Mouse (Mus musculus) lung, embryonic 15.5 days (tissue): ENCODE data around the gene Ralgapa1. TPM values are rescaled to one million over a fixed set of nuclear protein-coding genes. Genes with fewer than 3 reads are reported as not detected.
"Not testable (repeated sequence)": the region's sequence is repeated elsewhere in the genome, so short reads cannot be mapped to it uniquely, and the experiment has no call there.

Experiments
- ATAC-seq: fragments of 200-750 bp; cut with Nextera tagmentation; 2 replicates; pipeline ENCODE4 v1.8.0; 2017; ENCODE audit warnings: moderate number of reproducible peaks, borderline replicate concordance; ENCODE audit not compliant: low FRiP score, low TSS enrichment; ENCODE audit errors: extremely low read depth
- H3K27ac ChIP-seq: fragments of 300-500 bp; sonication (generic); 2 replicates; pipeline ENCODE4 v1.5.1; 2015; ENCODE audit warnings: moderate library complexity, mild to moderate bottlenecking, inconsistent platforms
- H3K27me3 ChIP-seq: fragments of 300-500 bp; sonication (generic); 2 replicates; pipeline ENCODE4 v1.6.1; 2015; ENCODE audit warnings: inconsistent platforms
- H3K36me3 ChIP-seq: fragments of 300-500 bp; sonication (generic); 2 replicates; pipeline ENCODE4 v1.6.1; 2015; ENCODE audit warnings: inconsistent platforms
- H3K4me1 ChIP-seq: fragments of 300-500 bp; sonication (generic); 2 replicates; pipeline ENCODE4 v1.6.1; 2015; ENCODE audit warnings: inconsistent platforms
- H3K4me2 ChIP-seq: fragments of 300-500 bp; sonication (generic); 2 replicates; pipeline ENCODE4 v1.6.1; 2015; ENCODE audit warnings: inconsistent platforms, mild to moderate bottlenecking, moderate library complexity
- H3K4me3 ChIP-seq: fragments of 300-500 bp; sonication (generic); 2 replicates; pipeline ENCODE4 v1.5.1; 2015; ENCODE audit warnings: mild to moderate bottlenecking, inconsistent platforms
- H3K9ac ChIP-seq: fragments of 300-500 bp; sonication (generic); 2 replicates; pipeline ENCODE4 v1.6.1; 2015; ENCODE audit warnings: inconsistent platforms
- H3K9me3 ChIP-seq: fragments of 300-500 bp; sonication (generic); 2 replicates; pipeline ENCODE4 v1.6.1; 2016; ENCODE audit warnings: inconsistent platforms
- WGBS: fragments of 180-500 bp; shearing (Covaris S2); methylation state at CpG from one replicate; pipeline ENCODE4 v1.1.7; 2015; 5-methylcytosine and 5-hydroxymethylcytosine counted together
- polyA plus RNA-seq: library from polyadenylated mRNA; unstranded; fragments of >200 nt; fragmentation: Nextera tagmentation; extraction: Ambion mirVana; gene quantifications from 2 replicates; pipeline ENCODE4 v1.2.1, GENCODE M21; 2015

Ralgapa1 gene
- polyA plus RNA-seq, 1 experiment from 2014 or later, result 18.2 TPM

DNA sequence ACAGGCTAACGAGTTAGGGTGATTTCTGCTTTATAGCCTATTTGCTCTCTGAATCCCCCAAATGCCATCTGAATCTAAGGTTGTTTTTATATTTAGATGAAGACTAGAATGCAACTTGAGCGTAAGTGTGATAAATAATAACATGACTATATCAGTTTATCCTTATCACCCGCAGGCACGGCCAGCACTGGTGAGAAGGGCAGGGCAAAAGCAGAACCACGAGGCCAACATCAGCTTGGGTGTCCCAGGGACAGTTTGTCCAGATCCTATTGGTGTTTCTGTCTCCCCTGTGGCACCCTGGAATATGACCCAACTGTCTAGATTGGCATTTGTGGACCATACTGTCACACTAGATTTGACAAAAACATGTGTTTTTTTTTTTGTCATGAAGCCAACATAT is 197.7 kb downstream of the Ralgapa1 start:
- 79% methylated on average over 5 of the region's 5 CpGs for WGBS
- H3K9ac ChIP-seq, result no peak overlapping the region
- H3K27ac ChIP-seq, result no peak overlapping the region
- ATAC-seq, result no peak
- no peak overlapping the region for H3K4me3 ChIP-seq
- H3K4me2 ChIP-seq, result no peak overlapping the region
- no peaks in the 10 kb centered on the region for H3K4me1 ChIP-seq
- no peaks in the 10 kb centered on the region for H3K27me3 ChIP-seq
- H3K36me3 ChIP-seq, result no peaks in the 10 kb centered on the region
- H3K9me3 ChIP-seq, result no peaks in the 10 kb centered on the region

- Histone ChIP-seq H3K9ac (no peak overlapping the region), H3K4me3 (no peak overlapping the region), H3K4me1 (no peaks in the 10 kb centered on the region), H3K9me3 (no peaks in the 10 kb centered on the region), H3K27ac (no peak overlapping the region), H3K4me2 (no peak overlapping the region), H3K36me3 (no peaks in the 10 kb centered on the region), H3K27me3 (no peaks in the 10 kb centered on the region)
- 55% methylated on average over 3 of the region's 3 CpGs for WGBS
- no peak for ATAC-seq
Observed at GRCm38 (mm10) chr12:55622615-55623245, 198.2 kb downstream of the Ralgapa1 start.

GRCm38 (mm10) chr12:55620321-55620720 is 200.6 kb downstream of the Ralgapa1 start:
- 87% methylated on average over 2 of the region's 2 CpGs for WGBS
- Histone ChIP-seq H3K9ac (no peak overlapping the region), H3K4me2 (no peak overlapping the region), H3K9me3 (no peaks in the 10 kb centered on the region), H3K27ac (no peak overlapping the region), H3K4me3 (no peak overlapping the region), H3K36me3 (no peaks in the 10 kb centered on the region), H3K27me3 (no peaks in the 10 kb centered on the region), H3K4me1 (no peaks in the 10 kb centered on the region)
- no peak for ATAC-seq

DNA sequence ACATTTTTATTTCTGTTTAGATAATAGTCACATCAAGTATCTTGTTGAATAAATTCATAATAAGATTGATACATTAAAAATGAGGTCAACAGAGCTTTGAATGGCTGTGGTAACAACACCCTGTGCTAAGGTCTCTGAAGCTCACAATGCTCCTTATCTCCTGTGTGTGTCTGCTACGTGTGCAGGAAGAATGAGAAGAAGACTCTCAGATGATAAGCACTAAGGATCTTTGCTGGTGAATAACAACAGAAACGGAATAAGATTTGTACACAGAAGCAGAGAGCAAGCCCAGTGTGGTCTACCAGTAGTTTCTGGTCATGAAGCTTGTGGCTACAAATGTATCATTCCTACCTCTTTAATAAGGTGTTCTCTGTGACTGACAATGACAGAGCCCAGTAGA is 210.2 kb downstream of the Ralgapa1 start:
- H3K9ac ChIP-seq, result no peak overlapping the region
- no peaks in the 10 kb centered on the region for H3K4me1 ChIP-seq
- H3K27ac ChIP-seq, result no peak overlapping the region
- no peaks in the 10 kb centered on the region for H3K9me3 ChIP-seq
- 50% methylated on average over 2 of the region's 2 CpGs for WGBS
- no peaks in the 10 kb centered on the region for H3K36me3 ChIP-seq
- no peak overlapping the region for H3K4me3 ChIP-seq
- H3K4me2 ChIP-seq, result no peak overlapping the region
- no peaks in the 10 kb centered on the region for H3K27me3 ChIP-seq
- no peak for ATAC-seq

DNA sequence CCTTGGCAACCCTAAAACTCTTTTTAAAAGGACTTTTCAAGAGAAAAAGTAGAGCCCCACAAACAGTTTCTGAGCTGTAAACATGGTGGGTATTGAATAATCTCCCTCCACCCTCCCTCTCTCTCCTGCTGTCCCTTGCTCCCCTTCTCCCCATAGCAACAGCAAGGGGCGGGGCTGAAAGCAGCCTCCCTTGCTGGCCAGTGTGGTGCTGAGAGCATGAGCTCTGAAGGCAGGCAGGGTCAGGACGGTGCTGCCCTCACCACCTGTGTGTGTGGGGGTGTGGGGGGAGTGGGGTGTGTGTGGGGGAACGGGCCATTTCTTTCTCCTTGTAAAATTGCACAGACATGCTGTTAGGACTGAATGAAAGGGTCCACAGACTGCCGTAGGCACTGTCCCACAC is 213.1 kb downstream of the Ralgapa1 start:
- Histone ChIP-seq H3K27me3 (no peaks in the 10 kb centered on the region), H3K4me1 (no peaks in the 10 kb centered on the region), H3K4me2 (no peak overlapping the region), H3K36me3 (no peaks in the 10 kb centered on the region), H3K4me3 (no peak overlapping the region), H3K27ac (no peak overlapping the region), H3K9me3 (no peaks in the 10 kb centered on the region), H3K9ac (no peak overlapping the region)
- no peak for ATAC-seq
- WGBS, result 43% methylated on average over 4 of the region's 4 CpGs

- no peak overlapping the region for H3K9ac ChIP-seq
- peaks cover 21% of the 10 kb centered on the region for H3K27me3 ChIP-seq
- H3K36me3 ChIP-seq, result no peaks in the 10 kb centered on the region
- H3K9me3 ChIP-seq, result no peaks in the 10 kb centered on the region
- no peak overlapping the region for H3K4me3 ChIP-seq
- H3K4me1 ChIP-seq, result peaks cover 12% of the 10 kb centered on the region
- no peak for ATAC-seq
- no peak overlapping the region for H3K4me2 ChIP-seq
- WGBS, result 60% methylated on average over 3 of the region's 3 CpGs
- no peak overlapping the region for H3K27ac ChIP-seq
Observed at GRCm38 (mm10) chr12:55604411-55604810, 216.6 kb downstream of the Ralgapa1 start.

DNA sequence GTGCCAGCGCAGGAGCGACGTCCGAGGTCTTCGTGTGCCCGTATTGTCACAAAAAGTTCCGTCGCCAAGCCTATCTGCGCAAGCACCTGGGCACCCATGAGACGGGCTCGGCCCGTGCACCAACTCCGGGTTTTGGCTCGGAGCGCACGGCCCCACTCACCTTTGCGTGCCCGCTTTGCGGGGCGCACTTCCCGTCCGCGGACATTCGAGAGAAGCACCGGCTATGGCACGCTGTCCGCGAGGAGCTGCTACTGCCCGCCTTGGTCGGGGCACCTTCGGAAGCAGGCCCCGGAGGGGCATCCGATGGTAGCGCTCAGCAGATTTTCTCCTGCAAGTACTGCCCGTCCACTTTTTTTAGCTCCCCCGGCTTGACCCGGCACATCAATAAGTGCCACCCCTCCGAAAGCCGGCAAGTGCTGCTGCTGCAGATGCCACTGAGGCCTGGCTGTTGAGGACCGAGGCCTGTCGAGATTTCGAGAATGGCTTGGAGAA is 220.4 kb downstream of the Ralgapa1 start:
- peak; percentile 27; the same call in 1 of the 2 replicates for ATAC-seq
- Histone ChIP-seq H3K4me1 (peaks cover 20% of the 10 kb centered on the region), H3K4me3 (peak overlapping the region; percentile 43; the same call in 1 of the 2 replicates), H3K9me3 (no peaks in the 10 kb centered on the region), H3K36me3 (no peaks in the 10 kb centered on the region), H3K27me3 (peaks cover 53% of the 10 kb centered on the region), H3K27ac (no peak overlapping the region), H3K4me2 (peak overlapping the region; percentile 84), H3K9ac (no peak overlapping the region)
- 4% methylated on average over 42 of the region's 42 CpGs for WGBS

- H3K4me1 ChIP-seq, result peaks cover 20% of the 10 kb centered on the region
- peaks cover 53% of the 10 kb centered on the region for H3K27me3 ChIP-seq
- no peaks in the 10 kb centered on the region for H3K36me3 ChIP-seq
- peak overlapping the region; percentile 43 for H3K4me3 ChIP-seq
- H3K9me3 ChIP-seq, result no peaks in the 10 kb centered on the region
- H3K27ac ChIP-seq, result no peak overlapping the region
- H3K4me2 ChIP-seq, result peak overlapping the region; percentile 84
- no peak overlapping the region for H3K9ac ChIP-seq
- peak; percentile 91 for ATAC-seq
- 1% methylated on average over 100 of the region's 109 CpGs for WGBS
Observed at GRCm38 (mm10) chr12:55599639-55600502, 221.1 kb downstream of the Ralgapa1 start.

DNA sequence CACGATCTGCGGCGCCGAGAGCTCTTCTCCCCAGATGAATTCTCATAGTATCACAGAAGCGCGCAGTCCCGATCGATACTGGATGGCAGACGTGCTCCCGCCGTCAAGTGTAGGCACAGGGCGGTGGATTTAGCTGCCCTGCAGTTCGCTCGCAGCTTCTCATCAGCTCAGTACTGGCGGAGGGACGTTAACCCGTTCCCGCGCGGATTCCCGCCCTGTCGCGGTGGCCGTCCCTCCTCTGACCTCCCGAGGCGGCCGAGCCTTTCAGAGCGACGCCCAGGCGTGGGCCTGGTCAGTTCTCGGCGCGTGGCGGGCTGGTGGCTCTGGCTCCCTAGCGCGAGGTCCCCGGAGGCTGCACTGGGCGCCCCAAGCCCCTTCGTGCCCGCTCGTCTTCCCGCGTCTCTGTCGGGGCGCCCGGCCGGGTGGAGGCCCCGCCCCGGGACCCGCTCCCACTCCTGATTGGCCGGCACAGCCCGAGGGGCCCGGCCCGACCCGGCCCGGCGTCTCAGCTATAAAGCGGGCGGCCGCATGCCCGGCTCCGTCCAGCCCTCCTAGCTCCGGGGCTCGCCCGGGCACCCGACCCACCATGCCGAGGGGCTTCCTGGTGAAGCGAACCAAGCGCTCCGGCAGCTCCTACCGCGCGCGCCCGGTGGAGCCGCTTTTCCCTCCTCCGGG is 221.9 kb downstream of the Ralgapa1 start, which contains the start of gene Insm2:
Gene Insm2, plus strand, starts transcription at position 541 of the 675 bp plus-strand sequence.
- WGBS, result 1% methylated on average over 76 of the region's 77 CpGs
- no peaks in the 10 kb centered on the region for H3K36me3 ChIP-seq
- H3K9ac ChIP-seq, result no peak within 1 kb of the TSS
- ATAC-seq, result peak; percentile 85; the same call in 1 of the 2 replicates
- peaks cover 20% of the 10 kb centered on the region for H3K4me1 ChIP-seq
- peaks cover 53% of the 10 kb centered on the region for H3K27me3 ChIP-seq
- peak within 1 kb of the TSS; percentile 84 for H3K4me2 ChIP-seq
- no peaks in the 10 kb centered on the region for H3K9me3 ChIP-seq
- no peak within 1 kb of the TSS for H3K27ac ChIP-seq
- H3K4me3 ChIP-seq, result peak within 1 kb of the TSS; percentile 43

GRCm38 (mm10) chr12:55598537-55598886 is 222.5 kb downstream of the Ralgapa1 start:
- H3K36me3 ChIP-seq, result no peaks in the 10 kb centered on the region
- ATAC-seq, result no peak
- no peaks in the 10 kb centered on the region for H3K9me3 ChIP-seq
- H3K4me3 ChIP-seq, result peak overlapping the region; percentile 43
- WGBS, result 8% methylated on average over 7 of the region's 7 CpGs
- H3K27me3 ChIP-seq, result peaks cover 53% of the 10 kb centered on the region
- no peak overlapping the region for H3K27ac ChIP-seq
- peak overlapping the region; percentile 84 for H3K4me2 ChIP-seq
- no peak overlapping the region for H3K9ac ChIP-seq
- H3K4me1 ChIP-seq, result peaks cover 20% of the 10 kb centered on the region

DNA sequence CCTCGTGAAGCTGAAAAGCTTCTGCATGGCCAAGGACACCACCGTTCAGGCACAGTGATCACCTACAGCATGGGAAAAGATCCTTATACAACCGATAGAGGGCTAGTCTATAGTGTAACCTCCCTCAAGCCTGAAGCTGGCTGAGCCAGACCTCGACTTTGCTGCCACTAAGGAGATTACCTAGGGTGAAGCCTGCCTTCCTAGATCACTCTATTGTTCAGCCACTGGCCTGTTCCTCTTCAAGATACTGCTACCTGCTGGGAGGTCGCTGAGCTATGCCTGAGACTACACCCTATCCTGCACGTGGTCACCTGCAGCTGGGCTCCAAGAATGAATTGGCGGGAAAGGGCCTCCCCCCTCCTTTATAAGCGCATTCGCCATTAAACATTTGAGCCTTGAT is 234.0 kb downstream of the Ralgapa1 start:
- H3K36me3 ChIP-seq, H3K4me2 ChIP-seq, H3K27me3 ChIP-seq, H3K4me3 ChIP-seq, H3K27ac ChIP-seq, H3K9me3 ChIP-seq, ATAC-seq, H3K9ac ChIP-seq, H3K4me1 ChIP-seq: not testable (repeated sequence)
- WGBS, result 51% methylated on average over 9 of the region's 9 CpGs
